In genomic region chr14:20294947-20295346, GRCm38 (mm10) we compare ENCODE assay signal across 9 mouse cellular contexts. TPM values are rescaled to one million over a fixed set of nuclear protein-coding genes. Genes with fewer than 3 reads are reported as not detected.
DNase-seq lines count a peak whose midpoint lies in the region; ATAC-seq and TF ChIP-seq lines count a peak whose summit lies in the region.
"Had no signal": no experiment of that assay in that cellular context is flagged by ENCODE, and none has a peak within 500 bp of the region (broad histone marks: within the 10 kb centered on the region; RNA-seq: fewer than 3 reads in every experiment).

No protein-coding gene starts in this region.

- H3K4me2 ChIP-seq in heart, embryonic 13.5 days, result peak overlapping the region; percentile 80
- H3K4me2 ChIP-seq in heart, postnatal 0 days (ENCODE audit: low read depth, low read length), result peak overlapping the region; percentile 62

- no peaks in the 10 kb centered on the region for H3K36me3 ChIP-seq in heart, embryonic 13.5 days
- no peaks in the 10 kb centered on the region for H3K36me3 ChIP-seq in ES-E14 (ENCODE audit: control insufficient read depth, insufficient read depth, low read length, poor library complexity, severe bottlenecking)
- H3K36me3 ChIP-seq in heart, postnatal 0 days (replicated peaks; ENCODE audit: control insufficient read depth, insufficient read depth, low read length), result no peaks in the 10 kb centered on the region
- no peaks in the 10 kb centered on the region for H3K36me3 ChIP-seq in midbrain, embryonic 10.5 days

- H3K4me1 ChIP-seq in heart, embryonic 13.5 days, result peaks cover 7% of the 10 kb centered on the region
- H3K4me1 ChIP-seq in ES-E14 (ENCODE audit: control insufficient read depth in 2 of 2, insufficient read depth in 2 of 2, low read length in 2 of 2, poor library complexity in 1 of 2), result 0 out of 4 replicates have a peak, but pooled peaks cover 0 to 2% of the 10 kb centered on the region in 2 experiments
- 0 out of 2 replicates have a peak, but pooled peaks cover 5% of the 10 kb centered on the region for H3K4me1 ChIP-seq in heart, postnatal 0 days (ENCODE audit: control insufficient read depth, insufficient read depth)
- peaks cover 10% of the 10 kb centered on the region for H3K4me1 ChIP-seq in midbrain, embryonic 10.5 days

- WGBS in heart, embryonic 13.5 days, result 40% methylated on average over 8 of the region's 8 CpGs
- 37% methylated on average over 8 of the region's 8 CpGs for WGBS in heart, postnatal 0 days
- WGBS in midbrain, embryonic 10.5 days, result 63% methylated on average over 8 of the region's 8 CpGs

- no peak for ATAC-seq in heart, embryonic 13.5 days (ENCODE audit: extremely low read depth, insufficient number of reproducible peaks, low FRiP score, low TSS enrichment)
- ATAC-seq in heart, postnatal 0 days (ENCODE audit: insufficient read depth, low read depth), result no peak

- in situ Hi-C loops in ES-E14 (cut with MboI; ENCODE audit: low sequenced_read_pairs in 2 of 2, unreplicated experiment in 2 of 2), result no loop called here

- intact Hi-C loops in heart, postnatal 10 days (cut with DNase I), result no loop called here
- intact Hi-C loops in gastrocnemius, postnatal 36 days (cut with DNase I), result no loop called here

- no peak for DNase-seq in heart, postnatal 10 days
- no peak for DNase-seq in ES-E14 (ENCODE audit: low read depth, low spot score)
- DNase-seq in heart, postnatal 0 days (ENCODE audit: low spot score), result no peak
- DNase-seq in midbrain, embryonic 10.5 days (ENCODE audit: low spot score), result no peak
- DNase-seq in left cerebral cortex, adult 9 months (ENCODE audit: low spot score in 2 of 2), result no peak
- DNase-seq in gastrocnemius, postnatal 36 days, result no peak
- no peak for DNase-seq in c-Kit-positive CD71-positive TER-119-positive erythroid progenitor cells, embryonic 14.5 days (ENCODE audit: low spot score)

- no peaks in the 10 kb centered on the region for H3K27me3 ChIP-seq in heart, embryonic 13.5 days (replicated peaks)
- no peaks in the 10 kb centered on the region for H3K27me3 ChIP-seq in heart, postnatal 0 days (ENCODE audit: control insufficient read depth, insufficient read depth, low read length)
- no peaks in the 10 kb centered on the region for H3K27me3 ChIP-seq in midbrain, embryonic 10.5 days (ENCODE audit: low read depth, poor library complexity, severe bottlenecking)
- H3K27me3 ChIP-seq: Patski had no signal

- no peak overlapping the region for H3K27ac ChIP-seq in heart, embryonic 13.5 days (replicated peaks)
- H3K27ac ChIP-seq in ES-E14 (ENCODE audit: insufficient read depth, low read depth, low read length, poor library complexity, severe bottlenecking), result no peak overlapping the region
- H3K27ac ChIP-seq in heart, postnatal 0 days (ENCODE audit: low read depth), result peak overlapping the region; percentile 48; the same call in 1 of the 2 replicates
- H3K27ac ChIP-seq in midbrain, embryonic 10.5 days (replicated peaks), result no peak overlapping the region

- H3K9me3 ChIP-seq in heart, embryonic 13.5 days, result no peaks in the 10 kb centered on the region
- no peaks in the 10 kb centered on the region for H3K9me3 ChIP-seq in ES-E14 (ENCODE audit: control insufficient read depth, insufficient read depth, low read depth, low read length)
- H3K9me3 ChIP-seq in heart, postnatal 0 days (replicated peaks; ENCODE audit: control insufficient read depth, low read length), result no peaks in the 10 kb centered on the region
- H3K9me3 ChIP-seq in midbrain, embryonic 10.5 days (replicated peaks), result no peaks in the 10 kb centered on the region

- H3K9ac ChIP-seq in heart, embryonic 13.5 days, result peak overlapping the region; percentile 83
- H3K9ac ChIP-seq in ES-E14 (ENCODE audit: insufficient read depth, low read depth, low read length, poor library complexity, severe bottlenecking), result peak overlapping the region; percentile 56; the same call in 1 of the 2 replicates
- peak overlapping the region; percentile 70 for H3K9ac ChIP-seq in heart, postnatal 0 days (replicated peaks; ENCODE audit: low read depth, low read length)

- TF ChIP-seq CTCF in heart, postnatal 0 days (IDR thresholded peaks at IDR 0.05; ENCODE audit: low read depth), result no peak

- TF ChIP-seq EP300 in heart, postnatal 0 days (IDR thresholded peaks at IDR 0.05; ENCODE audit: low read depth), result no peak

- peak overlapping the region; percentile 74 for H3K4me3 ChIP-seq in heart, embryonic 13.5 days
- peak overlapping the region; percentile 67 to 75; a peak in 3 of 4 replicates for H3K4me3 ChIP-seq in ES-E14 (ENCODE audit: insufficient read depth in 1 of 2, low read depth in 1 of 2, low read length in 2 of 2, poor library complexity in 1 of 2, severe bottlenecking in 1 of 2)
- peak overlapping the region; percentile 82 for H3K4me3 ChIP-seq in heart, postnatal 0 days (ENCODE audit: low read depth, low read length)
- H3K4me3 ChIP-seq in midbrain, embryonic 10.5 days, result peak overlapping the region; percentile 60

TF ChIP-seq in ES-E14, 5 proteins besides CTCF, POLR2A, EP300 and RAD21:
- no peak for TF ChIP-seq ZNF384 (IDR thresholded peaks at IDR 0.05; ENCODE audit: low read depth, low read length)
- TF ChIP-seq ZC3H11A (IDR thresholded peaks at IDR 0.05; ENCODE audit: borderline replicate concordance, low read depth, low read length), result no peak
- TF ChIP-seq HCFC1 (IDR thresholded peaks at IDR 0.05; ENCODE audit: borderline replicate concordance, insufficient read depth, low read length), result no peak
- TF ChIP-seq CHD2 (IDR thresholded peaks at IDR 0.05; ENCODE audit: low read depth, low read length), result no peak
- TF ChIP-seq MAFK (IDR thresholded peaks at IDR 0.05; ENCODE audit: insufficient read depth, low read depth, low read length), result no peak

RNA-seq across cellular contexts. Expression of gene Nudt13, which starts 0.5 kb away (rescaled TPM):
- 13.9 and 16.3 TPM in 2 replicates for polyA plus RNA-seq in heart, embryonic 13.5 days (2015; fragmentation: Nextera tagmentation; extraction: Ambion mirVana)
- 10 to 100 TPM; 23.3 to 27.0 TPM for total RNA-seq in heart, postnatal 10 days (2021)
- total RNA-seq in ES-E14 (2012; rRNA removed), result 9.4 and 13.7 TPM in 2 replicates
- 15.0 and 17.0 TPM in 2 replicates for total RNA-seq in heart, postnatal 0 days (2014; rRNA removed; ENCODE audit: low replicate concordance)
- 13.2 and 14.2 TPM in 2 replicates for polyA plus RNA-seq in heart, postnatal 0 days (2015; fragmentation: Nextera tagmentation; extraction: Ambion mirVana)
- 11.8 and 13.4 TPM in 2 replicates for polyA plus RNA-seq in midbrain, embryonic 10.5 days (2016; fragmentation: Nextera tagmentation; extraction: Ambion mirVana)
- total RNA-seq in gastrocnemius, postnatal 36 days (2021), result 10 to 100 TPM; 27.0 to 29.9 TPM

RNA-seq across cellular contexts. Expression of gene Kcnk16, which starts 25.9 kb away (rescaled TPM):
- polyA plus RNA-seq in heart, embryonic 13.5 days (2015; fragmentation: Nextera tagmentation; extraction: Ambion mirVana), result 0.17 and 0.18 TPM in 2 replicates
- not detected for total RNA-seq in heart, postnatal 10 days (2021)
- 0.26 TPM in 1 of 2 replicates, not detected in the other for total RNA-seq in ES-E14 (2012; rRNA removed)
- total RNA-seq in heart, postnatal 0 days (2014; rRNA removed; ENCODE audit: low replicate concordance), result not detected in 2 replicates
- polyA plus RNA-seq in heart, postnatal 0 days (2015; fragmentation: Nextera tagmentation; extraction: Ambion mirVana), result not detected in 2 replicates
- not detected in 2 replicates for polyA plus RNA-seq in midbrain, embryonic 10.5 days (2016; fragmentation: Nextera tagmentation; extraction: Ambion mirVana)
- total RNA-seq in gastrocnemius, postnatal 36 days (2021), result not detected
- polyA plus RNA-seq: Patski had no signal

RNA-seq across cellular contexts. Expression of gene Ecd, which starts 53.0 kb away (rescaled TPM):
- 30.8 and 34.1 TPM in 2 replicates for polyA plus RNA-seq in heart, embryonic 13.5 days (2015; fragmentation: Nextera tagmentation; extraction: Ambion mirVana)
- 10 to 100 TPM; 31.4 to 31.8 TPM for total RNA-seq in heart, postnatal 10 days (2021)
- total RNA-seq in ES-E14 (2012; rRNA removed), result 35.1 and 53.5 TPM in 2 replicates
- total RNA-seq in heart, postnatal 0 days (2014; rRNA removed; ENCODE audit: low replicate concordance), result 19.1 and 38.5 TPM in 2 replicates
- polyA plus RNA-seq in heart, postnatal 0 days (2015; fragmentation: Nextera tagmentation; extraction: Ambion mirVana), result 23.2 and 24.3 TPM in 2 replicates
- 73.8 and 77.1 TPM in 2 replicates for polyA plus RNA-seq in midbrain, embryonic 10.5 days (2016; fragmentation: Nextera tagmentation; extraction: Ambion mirVana)
- total RNA-seq in gastrocnemius, postnatal 36 days (2021), result 10 to 100 TPM; 30.3 to 31.8 TPM

RNA-seq across cellular contexts. Expression of gene Fam149b, which starts 53.0 kb away (rescaled TPM):
- polyA plus RNA-seq in heart, embryonic 13.5 days (2015; fragmentation: Nextera tagmentation; extraction: Ambion mirVana), result 19.7 and 24.1 TPM in 2 replicates
- 10 to 100 TPM; 33.9 to 34.6 TPM for total RNA-seq in heart, postnatal 10 days (2021)
- 18.0 and 19.6 TPM in 2 replicates for total RNA-seq in ES-E14 (2012; rRNA removed)
- total RNA-seq in heart, postnatal 0 days (2014; rRNA removed; ENCODE audit: low replicate concordance), result 43.7 and 49.4 TPM in 2 replicates
- polyA plus RNA-seq in heart, postnatal 0 days (2015; fragmentation: Nextera tagmentation; extraction: Ambion mirVana), result 16.5 and 19.1 TPM in 2 replicates
- 46.4 and 50.4 TPM in 2 replicates for polyA plus RNA-seq in midbrain, embryonic 10.5 days (2016; fragmentation: Nextera tagmentation; extraction: Ambion mirVana)
- total RNA-seq in gastrocnemius, postnatal 36 days (2021), result 10 to 100 TPM; 19.4 to 21.0 TPM
